Mouse (Mus musculus) intestine, embryonic 15.5 days (tissue): ENCODE measurements at regions not wholly inside any gene's neighbourhood (a gene's known extent, or its start where the extent isn't known, plus 50 kb on each side); places are given as distances from the start of the nearest gene placed in this dataset.

Experiments
- ATAC-seq: fragments of 200-750 bp; cut with Nextera tagmentation; 2 replicates; pipeline ENCODE4 v1.8.0; 2017; ENCODE audit warnings: moderate TSS enrichment, moderate library complexity
- H3K27ac ChIP-seq: fragments of 300-500 bp; sonication (generic); 2 replicates; pipeline ENCODE4 v1.5.1; 2015; ENCODE audit warnings: mild to moderate bottlenecking, inconsistent platforms
- H3K27me3 ChIP-seq: fragments of 300-500 bp; sonication (generic); replicated peaks from 2 replicates; pipeline ENCODE4 v1.6.1; 2015; ENCODE audit warnings: inconsistent platforms
- H3K36me3 ChIP-seq: fragments of 300-500 bp; sonication (generic); 2 replicates; pipeline ENCODE4 v1.6.1; 2015; ENCODE audit warnings: inconsistent platforms
- H3K4me1 ChIP-seq: fragments of 300-500 bp; sonication (generic); replicated peaks from 2 replicates; pipeline ENCODE4 v1.6.1; 2015; ENCODE audit warnings: inconsistent platforms
- H3K4me2 ChIP-seq: fragments of 300-500 bp; sonication (generic); replicated peaks from 2 replicates; pipeline ENCODE4 v1.6.1; 2015; ENCODE audit warnings: mild to moderate bottlenecking, inconsistent platforms
- H3K4me3 ChIP-seq: fragments of 300-500 bp; sonication (generic); replicated peaks from 2 replicates; pipeline ENCODE4 v1.5.1; 2015; ENCODE audit warnings: inconsistent platforms
- H3K9ac ChIP-seq: fragments of 300-500 bp; sonication (generic); 2 replicates; pipeline ENCODE4 v1.6.1; 2015; ENCODE audit warnings: inconsistent platforms
- H3K9me3 ChIP-seq: fragments of 300-500 bp; sonication (generic); 2 replicates; pipeline ENCODE4 v1.6.1; 2016; ENCODE audit warnings: inconsistent platforms
- WGBS: fragments of 180-500 bp; shearing (Covaris S2); methylation state at CpG from one replicate; pipeline ENCODE4 v1.1.7; 2015; 5-methylcytosine and 5-hydroxymethylcytosine counted together

DNA sequence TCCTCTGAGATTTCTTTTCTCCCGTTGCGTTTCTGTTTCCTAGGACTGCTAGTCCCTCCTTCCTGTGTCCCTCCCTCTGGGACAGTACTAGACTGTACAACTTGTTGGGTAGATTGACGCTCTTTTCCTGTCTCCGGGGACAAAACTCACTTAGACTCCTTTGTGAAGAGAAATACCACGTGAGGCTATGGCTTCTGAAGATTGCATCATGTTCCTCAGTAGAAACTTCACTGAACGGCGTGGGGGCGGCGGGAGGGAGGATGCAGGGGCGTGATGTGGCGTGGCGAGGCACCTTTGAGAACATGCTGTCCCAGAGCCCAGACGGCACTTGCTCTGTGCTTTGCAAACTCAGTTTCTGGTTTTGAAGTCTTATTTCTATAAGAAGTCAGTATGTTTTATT lies 78.5 kb downstream of the Spata18 start:
- no peaks in the 10 kb centered on the region for H3K27me3 ChIP-seq
- H3K9ac ChIP-seq: no peak overlapping the region
- WGBS: 78% methylated on average over 13 of the region's 13 CpGs
- no peak overlapping the region for H3K4me3 ChIP-seq
- H3K4me1 ChIP-seq: no peaks in the 10 kb centered on the region
- H3K27ac ChIP-seq: no peak overlapping the region
- no peak overlapping the region for H3K4me2 ChIP-seq
- no peak for ATAC-seq
- H3K36me3 ChIP-seq: no peaks in the 10 kb centered on the region
- H3K9me3 ChIP-seq: no peaks in the 10 kb centered on the region

GRCm38 (mm10) chr5:73731423-73731822 lies 80.2 kb downstream of the Spata18 start:
- Histone ChIP-seq H3K9me3 (no peaks in the 10 kb centered on the region), H3K4me2 (no peak overlapping the region), H3K36me3 (no peaks in the 10 kb centered on the region), H3K4me1 (no peaks in the 10 kb centered on the region), H3K4me3 (no peak overlapping the region), H3K9ac (no peak overlapping the region), H3K27ac (no peak overlapping the region), H3K27me3 (no peaks in the 10 kb centered on the region)
- no peak for ATAC-seq
- whole genome bisulfite sequencing: 81% methylated on average over 9 of the region's 9 CpGs

- Histone ChIP-seq H3K9ac (no peak overlapping the region), H3K4me3 (no peak overlapping the region), H3K27me3 (no peaks in the 10 kb centered on the region), H3K36me3 (no peaks in the 10 kb centered on the region), H3K27ac (no peak overlapping the region), H3K4me2 (no peak overlapping the region), H3K9me3 (no peaks in the 10 kb centered on the region), H3K4me1 (no peaks in the 10 kb centered on the region)
- WGBS: 59% methylated on average over 9 of the region's 9 CpGs
- no peak for ATAC-seq
Measured at GRCm38 (mm10) chr5:73731991-73732565, 80.9 kb downstream of the Spata18 start.

GRCm38 (mm10) chr5:73740766-73741165 lies 89.6 kb downstream of the Spata18 start:
- no peaks in the 10 kb centered on the region for H3K36me3 ChIP-seq
- H3K9me3 ChIP-seq: no peaks in the 10 kb centered on the region
- no peak for ATAC-seq
- no peak overlapping the region for H3K27ac ChIP-seq
- H3K4me1 ChIP-seq: no peaks in the 10 kb centered on the region
- WGBS: 84% methylated on average over 3 of the region's 3 CpGs
- no peak overlapping the region for H3K4me3 ChIP-seq
- H3K4me2 ChIP-seq: no peak overlapping the region
- H3K9ac ChIP-seq: no peak overlapping the region
- no peaks in the 10 kb centered on the region for H3K27me3 ChIP-seq

DNA sequence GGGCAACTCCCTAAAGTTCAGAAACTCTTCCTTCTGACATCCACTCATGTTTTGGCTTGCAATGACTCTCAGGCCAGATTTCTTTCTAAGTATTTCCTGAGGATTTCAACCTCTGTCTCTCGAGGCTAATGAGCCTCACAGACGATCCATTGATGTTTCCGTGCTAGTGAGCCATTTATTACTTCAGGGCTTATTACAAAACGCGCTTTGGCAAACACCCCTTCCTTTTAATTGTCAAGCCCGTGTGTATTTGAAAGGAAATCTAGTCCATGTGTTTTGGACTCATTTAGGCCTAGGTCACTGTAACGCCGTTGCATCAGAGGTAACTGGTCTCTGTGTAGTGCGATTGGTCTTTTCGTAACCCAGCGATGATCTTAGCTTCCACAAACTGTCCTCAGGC lies 90.3 kb downstream of the Spata18 start:
- H3K27ac ChIP-seq: no peak overlapping the region
- no peaks in the 10 kb centered on the region for H3K9me3 ChIP-seq
- no peak overlapping the region for H3K4me3 ChIP-seq
- no peaks in the 10 kb centered on the region for H3K27me3 ChIP-seq
- H3K4me2 ChIP-seq: no peak overlapping the region
- no peaks in the 10 kb centered on the region for H3K4me1 ChIP-seq
- 84% methylated on average over 11 of the region's 11 CpGs for WGBS
- no peak for ATAC-seq
- H3K36me3 ChIP-seq: no peaks in the 10 kb centered on the region
- H3K9ac ChIP-seq: no peak overlapping the region

DNA sequence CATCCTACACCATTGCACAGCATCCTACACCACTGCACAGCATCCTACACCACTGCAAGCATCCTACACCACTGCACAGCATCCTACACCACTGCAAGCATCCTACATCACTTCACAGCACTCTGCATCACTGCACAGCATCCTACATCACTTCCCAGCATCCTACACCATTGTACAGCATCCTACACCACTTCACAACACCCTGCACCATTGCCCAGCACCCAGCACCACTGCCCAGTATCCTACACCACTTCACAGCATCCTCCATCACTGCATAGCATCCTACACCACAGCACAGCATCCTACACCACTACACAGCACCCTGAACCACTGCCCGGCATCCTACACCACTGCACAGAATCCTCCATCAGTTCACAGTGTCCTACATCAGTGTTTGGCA lies 92.8 kb downstream of the Spata18 start:
- Histone ChIP-seq H3K9me3 (no peaks in the 10 kb centered on the region), H3K4me3 (no peak overlapping the region), H3K36me3 (no peaks in the 10 kb centered on the region), H3K9ac (no peak overlapping the region), H3K27ac (no peak overlapping the region), H3K27me3 (no peaks in the 10 kb centered on the region), H3K4me2 (no peak overlapping the region), H3K4me1 (no peaks in the 10 kb centered on the region)
- ATAC-seq: no peak
- 91% methylated on average over 1 of the region's 1 CpGs for WGBS

DNA sequence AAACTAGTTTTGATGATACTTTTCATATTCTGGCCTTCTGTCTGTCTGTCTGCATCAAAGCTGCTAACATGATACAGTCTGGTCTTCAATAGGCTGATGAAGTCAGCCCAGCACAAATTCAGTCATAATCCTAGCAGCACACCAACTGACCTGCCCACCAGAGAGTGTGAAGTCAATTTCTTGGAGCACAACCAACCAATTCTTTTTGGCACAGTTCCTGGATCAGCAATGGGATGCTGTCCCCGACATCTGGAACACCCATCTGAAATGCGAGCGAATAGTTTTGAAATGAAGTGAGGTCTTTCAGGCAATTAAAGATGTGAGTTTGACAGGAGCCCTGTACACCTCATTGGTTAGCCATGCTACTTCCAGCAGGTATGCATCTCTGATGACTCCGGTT lies 98.6 kb downstream of the Spata18 start:
- Histone ChIP-seq H3K9me3 (no peaks in the 10 kb centered on the region), H3K4me2 (no peak overlapping the region), H3K4me1 (0 out of 2 replicates have a peak, but pooled peaks cover 4% of the 10 kb centered on the region), H3K27me3 (no peaks in the 10 kb centered on the region), H3K4me3 (no peak overlapping the region), H3K27ac (no peak overlapping the region), H3K36me3 (no peaks in the 10 kb centered on the region), H3K9ac (no peak overlapping the region)
- no peak for ATAC-seq
- 76% methylated on average over 4 of the region's 4 CpGs for WGBS

DNA sequence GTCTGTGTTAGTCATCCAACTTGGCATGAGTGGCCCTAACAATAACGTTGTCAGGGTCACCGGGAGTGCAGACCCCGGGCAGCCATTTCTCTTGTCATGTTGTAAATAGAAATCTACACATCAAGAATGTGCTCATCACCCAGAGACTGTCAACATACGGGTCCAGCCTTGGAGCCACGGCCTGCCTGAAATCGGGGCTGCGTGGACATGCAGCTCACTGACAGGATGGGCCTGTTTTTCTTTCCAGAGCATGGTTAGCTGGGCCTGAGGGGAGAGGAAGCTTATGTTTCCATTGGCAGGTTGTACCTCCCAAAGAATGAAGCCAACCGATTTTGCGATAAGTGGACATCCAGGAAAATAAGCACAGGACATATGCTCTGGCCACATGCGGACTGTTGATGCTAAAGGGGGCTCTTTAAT lies 101.1 kb downstream of the Spata18 start:
- Histone ChIP-seq H3K9me3 (no peaks in the 10 kb centered on the region), H3K4me1 (0 out of 2 replicates have a peak, but pooled peaks cover 4% of the 10 kb centered on the region), H3K27me3 (no peaks in the 10 kb centered on the region), H3K4me3 (no peak overlapping the region), H3K27ac (no peak overlapping the region), H3K4me2 (no peak overlapping the region), H3K9ac (no peak overlapping the region), H3K36me3 (no peaks in the 10 kb centered on the region)
- no peak for ATAC-seq
- 51% methylated on average over 10 of the region's 10 CpGs for WGBS

- Histone ChIP-seq H3K4me2 (no peak overlapping the region), H3K9ac (no peak overlapping the region), H3K27me3 (no peaks in the 10 kb centered on the region), H3K4me3 (no peak overlapping the region), H3K4me1 (0 out of 2 replicates have a peak, but pooled peaks cover 4% of the 10 kb centered on the region), H3K27ac (no peak overlapping the region), H3K36me3 (no peaks in the 10 kb centered on the region), H3K9me3 (no peaks in the 10 kb centered on the region)
- 68% methylated on average over 7 of the region's 7 CpGs for WGBS
- ATAC-seq: no peak
Measured at GRCm38 (mm10) chr5:73753827-73754226, 102.6 kb downstream of the Spata18 start.

- no peak overlapping the region for H3K27ac ChIP-seq
- H3K9me3 ChIP-seq: no peaks in the 10 kb centered on the region
- no peaks in the 10 kb centered on the region for H3K27me3 ChIP-seq
- no peak for ATAC-seq
- no peak overlapping the region for H3K4me2 ChIP-seq
- no peaks in the 10 kb centered on the region for H3K4me1 ChIP-seq
- 77% methylated on average over 6 of the region's 6 CpGs for WGBS
- H3K9ac ChIP-seq: no peak overlapping the region
- H3K4me3 ChIP-seq: no peak overlapping the region
- no peaks in the 10 kb centered on the region for H3K36me3 ChIP-seq
Measured at GRCm38 (mm10) chr5:73758534-73758933, 107.4 kb downstream of the Spata18 start.

GRCm38 (mm10) chr5:73761236-73761635 lies 110.1 kb downstream of the Spata18 start:
- H3K4me2 ChIP-seq: no peak overlapping the region
- H3K27me3 ChIP-seq: no peaks in the 10 kb centered on the region
- H3K9me3 ChIP-seq: no peaks in the 10 kb centered on the region
- WGBS: 68% methylated on average over 1 of the region's 1 CpGs
- ATAC-seq: no peak
- H3K36me3 ChIP-seq: no peaks in the 10 kb centered on the region
- no peak overlapping the region for H3K27ac ChIP-seq
- no peak overlapping the region for H3K4me3 ChIP-seq
- H3K4me1 ChIP-seq: no peaks in the 10 kb centered on the region
- H3K9ac ChIP-seq: no peak overlapping the region

DNA sequence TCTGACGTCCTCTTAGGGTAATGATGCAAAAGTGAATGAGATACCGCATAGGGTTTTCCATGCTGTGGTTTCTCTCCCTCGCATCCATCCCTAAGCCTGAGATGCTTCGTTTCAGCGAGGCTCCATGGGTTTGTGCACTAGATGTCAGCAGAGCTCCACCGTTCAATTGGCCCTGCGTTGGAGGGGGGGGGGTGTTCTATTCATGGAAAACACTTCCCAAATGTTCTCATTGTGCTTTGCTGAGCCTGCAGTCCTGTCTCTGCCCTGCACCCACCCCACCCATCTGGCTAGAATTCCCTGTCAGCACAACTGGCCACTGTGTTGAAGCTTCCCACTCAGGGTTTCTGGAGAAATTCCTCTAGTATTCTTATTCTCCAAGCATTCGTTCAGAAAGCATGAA lies 110.5 kb downstream of the Spata18 start:
- no peaks in the 10 kb centered on the region for H3K36me3 ChIP-seq
- H3K27me3 ChIP-seq: no peaks in the 10 kb centered on the region
- H3K9me3 ChIP-seq: no peaks in the 10 kb centered on the region
- no peaks in the 10 kb centered on the region for H3K4me1 ChIP-seq
- peak; percentile 77 for ATAC-seq
- H3K9ac ChIP-seq: no peak overlapping the region
- no peak overlapping the region for H3K4me3 ChIP-seq
- H3K4me2 ChIP-seq: no peak overlapping the region
- WGBS: 21% methylated on average over 8 of the region's 8 CpGs
- no peak overlapping the region for H3K27ac ChIP-seq

DNA sequence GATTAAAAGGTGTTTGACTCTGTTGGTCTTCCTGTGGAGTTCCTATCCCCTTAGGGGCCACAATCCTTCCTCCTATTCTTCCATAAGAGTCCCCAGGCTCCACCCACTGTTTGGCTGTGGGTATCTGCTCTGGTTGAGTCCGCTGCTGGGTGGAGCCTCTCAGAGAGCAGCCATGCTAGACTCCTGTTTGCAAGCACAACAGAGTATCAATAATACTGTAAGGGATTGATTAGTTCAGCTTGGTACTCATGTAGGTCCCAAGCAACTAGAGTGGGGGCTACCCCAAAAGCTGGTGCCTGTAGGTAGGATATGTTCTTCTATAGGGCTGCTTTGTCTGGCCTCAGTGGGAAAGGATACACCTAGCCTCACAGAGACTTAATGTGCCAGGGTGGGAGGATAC lies 113.0 kb downstream of the Spata18 start:
- no peak overlapping the region for H3K4me2 ChIP-seq
- H3K4me3 ChIP-seq: no peak overlapping the region
- no peaks in the 10 kb centered on the region for H3K36me3 ChIP-seq
- H3K27ac ChIP-seq: no peak overlapping the region
- H3K4me1 ChIP-seq: no peaks in the 10 kb centered on the region
- no peaks in the 10 kb centered on the region for H3K9me3 ChIP-seq
- WGBS: 74% methylated on average over 1 of the region's 1 CpGs
- no peaks in the 10 kb centered on the region for H3K27me3 ChIP-seq
- no peak overlapping the region for H3K9ac ChIP-seq
- no peak for ATAC-seq
